Mouse (Mus musculus) MEL (cell line): ENCODE results near the gene Fhad1.

Source experiments
- RAD21 ChIP-seq: IDR thresholded peaks from 2 replicates; pipeline ENCODE4 v1.6.1; 2011; ENCODE audit warnings: mild to moderate bottlenecking, low read depth, low read length, improper control_type of control experiment
- TBP ChIP-seq: IDR thresholded peaks from 2 replicates; pipeline ENCODE4 v1.8.0; 2011; ENCODE audit warnings: low read depth, low read length, improper control_type of control experiment

DNA sequence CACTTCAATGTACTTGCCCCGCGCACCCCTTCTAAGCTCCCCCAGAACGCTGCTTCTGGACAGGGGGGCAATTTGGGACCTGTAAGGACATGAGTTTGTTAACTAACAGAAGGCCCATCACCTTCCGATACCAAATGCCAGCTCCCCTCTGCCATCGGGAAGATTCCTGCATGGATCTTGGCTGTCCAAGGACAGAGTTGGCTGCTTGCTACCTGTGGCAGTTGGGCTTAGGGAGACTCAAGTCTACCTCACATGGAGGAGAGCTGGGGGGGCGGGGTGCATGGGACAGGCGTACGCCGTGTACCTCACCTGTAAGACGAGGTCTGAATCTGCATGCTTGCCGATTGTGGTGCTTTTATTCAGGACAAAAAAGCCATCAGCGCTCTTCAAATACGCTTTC is 3.6 kb downstream of the Fhad1 start:
- TF ChIP-seq RAD21 (no peak), TBP (no peak)
